Mouse (Mus musculus): ENCODE data around the gene Cables2. TPM values are rescaled to one million over a fixed set of nuclear protein-coding genes. Genes with fewer than 3 reads are reported as not detected.

Gene Cables2
- polyA plus RNA-seq, 1 experiment from 2014 or later, result 8.4 TPM

- no peak overlapping the region for H3K27ac ChIP-seq
- H3K4me3 ChIP-seq, result no peak overlapping the region
- H3K9me3 ChIP-seq (replicated peaks), result no peaks in the 10 kb centered on the region
- no peak overlapping the region for H3K9ac ChIP-seq
- ATAC-seq (replicated peaks; ENCODE audit: insufficient number of reproducible peaks, insufficient read depth, low FRiP score, low read depth), result no peak
- WGBS, result 89% methylated on average over 3 of the region's 3 CpGs
- H3K4me2 ChIP-seq, result no peak overlapping the region
- peaks cover 37% of the 10 kb centered on the region for H3K4me1 ChIP-seq (replicated peaks)
- no peaks in the 10 kb centered on the region for H3K36me3 ChIP-seq
- no peaks in the 10 kb centered on the region for H3K27me3 ChIP-seq
Measured at GRCm38 (mm10) chr2:180212255-180212654, 61.0 kb downstream of the Cables2 start.

- Histone ChIP-seq H3K36me3 (no peaks in the 10 kb centered on the region), H3K9me3 (replicated peaks) (no peaks in the 10 kb centered on the region), H3K27ac (no peak overlapping the region), H3K4me1 (replicated peaks) (peaks cover 8% of the 10 kb centered on the region), H3K27me3 (no peaks in the 10 kb centered on the region), H3K9ac (no peak overlapping the region), H3K4me2 (no peak overlapping the region), H3K4me3 (no peak overlapping the region)
- ATAC-seq (replicated peaks; ENCODE audit: insufficient number of reproducible peaks, insufficient read depth, low FRiP score, low read depth), result no peak
- 77% methylated on average over 1 of the region's 1 CpGs for WGBS
Measured at GRCm38 (mm10) chr2:180208976-180209375, 64.3 kb downstream of the Cables2 start.

Small RNAs within 50 kb of the gene (microRNA-seq; reads per million reads assigned to microRNA genes)
- not detected for gene Mir3091

Other genes starting within 250 kb of the Cables2 start
- 5.5 and 6.3 TPM in 2 replicates for gene Lsm14b, start 248.5 kb downstream of the Cables2 start, polyA plus RNA-seq (2015; fragmentation: Nextera tagmentation; extraction: Ambion mirVana)
- 347 and 368 TPM in 2 replicates for gene Psma7, start 231.1 kb downstream of the Cables2 start, polyA plus RNA-seq (2015; fragmentation: Nextera tagmentation; extraction: Ambion mirVana)
- 2.5 and 4.1 TPM in 2 replicates for gene Ss18l1, start 231.0 kb downstream of the Cables2 start, polyA plus RNA-seq (2015; fragmentation: Nextera tagmentation; extraction: Ambion mirVana)
- 24.4 and 25.8 TPM in 2 replicates for gene Mtg2, start 202.9 kb downstream of the Cables2 start, polyA plus RNA-seq (2015; fragmentation: Nextera tagmentation; extraction: Ambion mirVana)
- not detected in 2 replicates for gene Hrh3, start 169.0 kb downstream of the Cables2 start, polyA plus RNA-seq (2015; fragmentation: Nextera tagmentation; extraction: Ambion mirVana)
- 31.5 and 36.9 TPM in 2 replicates for gene Osbpl2, start 154.2 kb downstream of the Cables2 start, polyA plus RNA-seq (2015; fragmentation: Nextera tagmentation; extraction: Ambion mirVana)
- gene Adrm1, start 102.0 kb downstream of the Cables2 start, polyA plus RNA-seq (2015; fragmentation: Nextera tagmentation; extraction: Ambion mirVana), result 123 and 139 TPM in 2 replicates
- 21.9 and 29.1 TPM in 2 replicates for gene Lama5, start 47.6 kb downstream of the Cables2 start, polyA plus RNA-seq (2015; fragmentation: Nextera tagmentation; extraction: Ambion mirVana)
- gene Rps21, start 16.1 kb downstream of the Cables2 start, polyA plus RNA-seq (2015; fragmentation: Nextera tagmentation; extraction: Ambion mirVana), result 259 and 352 TPM in 2 replicates
- 0.06 and 0.28 TPM in 2 replicates for gene Rbbp8nl, start 16.4 kb upstream of the Cables2 start, polyA plus RNA-seq (2015; fragmentation: Nextera tagmentation; extraction: Ambion mirVana)
- 5.3 and 7.9 TPM in 2 replicates for gene Gata5, start 61.2 kb upstream of the Cables2 start, polyA plus RNA-seq (2015; fragmentation: Nextera tagmentation; extraction: Ambion mirVana)
- 0.26 and 1.6 TPM in 2 replicates for gene Slco4a1, start 182.7 kb upstream of the Cables2 start, polyA plus RNA-seq (2015; fragmentation: Nextera tagmentation; extraction: Ambion mirVana)
- 1.2 and 1.8 TPM in 2 replicates for gene Ntsr1, start 226.5 kb upstream of the Cables2 start, polyA plus RNA-seq (2015; fragmentation: Nextera tagmentation; extraction: Ambion mirVana)